In genomic region chr3:88698051-88698450, GRCm38 (mm10) we compare ENCODE assay signal across 37 mouse cellular contexts. TPM values are rescaled to one million over a fixed set of nuclear protein-coding genes. Genes with fewer than 3 reads are reported as not detected.
"Had no signal": no experiment of that assay in that cellular context is flagged by ENCODE, and none has a peak within 500 bp of the region (broad histone marks: within the 10 kb centered on the region; RNA-seq: fewer than 3 reads in every experiment).

No protein-coding gene starts in this region.

- H3K4me2 ChIP-seq: limb, embryonic 12.5 days; limb, embryonic 13.5 days; limb, embryonic 15.5 days; liver, embryonic 11.5 days; liver, embryonic 12.5 days; liver, embryonic 13.5 days; liver, embryonic 15.5 days; lung, embryonic 14.5 days; lung, embryonic 15.5 days; midbrain, embryonic 12.5 days; midbrain, embryonic 13.5 days; neural tube, embryonic 12.5 days had no signal

- H3K4me3 ChIP-seq: left cerebral cortex, adult 2 months; limb, embryonic 10.5 days; limb, embryonic 12.5 days; limb, embryonic 13.5 days; limb, embryonic 15.5 days; liver, embryonic 12.5 days; liver, embryonic 13.5 days; liver, embryonic 15.5 days; lung, embryonic 15.5 days; megakaryocyte, embryonic 14.5 days; midbrain, embryonic 10.5 days; midbrain, embryonic 12.5 days; midbrain, embryonic 13.5 days; myocyte; neural tube, embryonic 12.5 days had no signal

- DNase-seq: left cerebral cortex, postnatal 4 days; liver; liver, embryonic 13.5 days; liver, postnatal 0 days; lung, adult 18-20 months; lung, adult 2 months; lung, embryonic 14.5 days; lung, postnatal 10 days; lung, postnatal 14 days; lung, postnatal 36 days; lung, postnatal 4 days; midbrain, embryonic 14.5 days had no signal

- H3K27me3 ChIP-seq: limb, embryonic 12.5 days; limb, embryonic 13.5 days; limb, embryonic 15.5 days; liver, embryonic 12.5 days; liver, embryonic 13.5 days; liver, embryonic 15.5 days; lung, embryonic 15.5 days; megakaryocyte, embryonic 14.5 days; midbrain, embryonic 12.5 days; midbrain, embryonic 13.5 days; neural tube, embryonic 12.5 days had no signal

- H3K27ac ChIP-seq: left cerebral cortex, adult 2 months; limb, embryonic 10.5 days; limb, embryonic 12.5 days; limb, embryonic 13.5 days; limb, embryonic 15.5 days; liver, embryonic 12.5 days; liver, embryonic 13.5 days; liver, embryonic 14.5 days; liver, embryonic 15.5 days; lung, embryonic 15.5 days; macrophage; midbrain, embryonic 10.5 days; midbrain, embryonic 12.5 days; midbrain, embryonic 13.5 days; neural tube, embryonic 12.5 days had no signal

- ATAC-seq: liver, embryonic 12.5 days; liver, postnatal 0 days; lung, postnatal 0 days; midbrain, embryonic 13.5 days; midbrain, embryonic 16.5 days had no signal

- H3K4me1 ChIP-seq: limb, embryonic 10.5 days; limb, embryonic 12.5 days; limb, embryonic 13.5 days; limb, embryonic 15.5 days; liver, embryonic 12.5 days; liver, embryonic 13.5 days; liver, embryonic 15.5 days; lung, embryonic 15.5 days; midbrain, embryonic 10.5 days; midbrain, embryonic 12.5 days; midbrain, embryonic 13.5 days; neural tube, embryonic 12.5 days had no signal

- H3K9ac ChIP-seq: limb, embryonic 12.5 days; limb, embryonic 13.5 days; limb, embryonic 15.5 days; liver, embryonic 12.5 days; liver, embryonic 13.5 days; liver, embryonic 14.5 days; liver, embryonic 15.5 days; liver, postnatal 0 days; lung, embryonic 14.5 days; lung, embryonic 15.5 days; midbrain, embryonic 12.5 days; midbrain, embryonic 13.5 days; neural tube, embryonic 12.5 days had no signal

- H3K9me3 ChIP-seq: limb, embryonic 10.5 days; limb, embryonic 12.5 days; limb, embryonic 13.5 days; limb, embryonic 15.5 days; liver, embryonic 12.5 days; liver, embryonic 13.5 days; liver, embryonic 15.5 days; lung, embryonic 15.5 days; megakaryocyte, embryonic 14.5 days; midbrain, embryonic 10.5 days; midbrain, embryonic 12.5 days; midbrain, embryonic 13.5 days; neural tube, embryonic 12.5 days had no signal

RNA-seq across cellular contexts. Expression of gene Rxfp4, which starts 45.1 kb away (rescaled TPM):
- polyA plus RNA-seq: limb, embryonic 10.5 days; limb, embryonic 11.5 days; limb, embryonic 12.5 days; limb, embryonic 13.5 days; liver, adult 2 months; liver, embryonic 11.5 days; liver, embryonic 12.5 days; liver, embryonic 13.5 days; liver, embryonic 14.5 days; liver, embryonic 15.5 days; liver, embryonic 16.5 days; liver, postnatal 0 days; lung, embryonic 14.5 days; lung, embryonic 15.5 days; lung, embryonic 16.5 days; macrophage; midbrain, embryonic 10.5 days; midbrain, embryonic 12.5 days; midbrain, embryonic 13.5 days; midbrain, embryonic 14.5 days; midbrain, embryonic 16.5 days; midbrain, postnatal 0 days; myocyte; neural tube, embryonic 11.5 days; neural tube, embryonic 12.5 days had no signal
